Mouse (Mus musculus) C2C12 (cell line): Measurements from ENCODE around the gene Tbc1d22b.

Source experiments
- CEBPB ChIP-seq: IDR thresholded peaks from one replicate; pipeline ENCODE4 v1.6.1; 2011; ENCODE audit warnings: low read depth, mild to moderate bottlenecking, control low read depth, moderate library complexity
- CTCF ChIP-seq: IDR thresholded peaks from one replicate; pipeline ENCODE4 v1.5.1; 2011; ENCODE audit not compliant: control insufficient read depth, insufficient read depth, insufficient read length
- FOSL1 ChIP-seq: IDR thresholded peaks from one replicate; pipeline ENCODE4 v1.8.0; 2011; ENCODE audit warnings: mild to moderate bottlenecking, low read length; ENCODE audit not compliant: poor library complexity, insufficient read depth, severe bottlenecking
- MAX ChIP-seq: IDR thresholded peaks from one replicate; pipeline ENCODE4 v1.6.1; 2011; ENCODE audit warnings: mild to moderate bottlenecking, control low read depth
- MYOD1 ChIP-seq: IDR thresholded peaks from one replicate; pipeline ENCODE4 v1.6.1; 2011; ENCODE audit warnings: low read depth; ENCODE audit not compliant: control insufficient read depth, insufficient read length
- MYOG ChIP-seq: IDR thresholded peaks from one replicate; pipeline ENCODE4 v1.6.1; 2011; ENCODE audit not compliant: control insufficient read depth, insufficient read length; ENCODE audit errors: extremely low read depth
- USF1 ChIP-seq: IDR thresholded peaks from one replicate; pipeline ENCODE4 v1.6.1; 2011; ENCODE audit warnings: low read depth, mild to moderate bottlenecking, control low read depth, moderate library complexity

DNA sequence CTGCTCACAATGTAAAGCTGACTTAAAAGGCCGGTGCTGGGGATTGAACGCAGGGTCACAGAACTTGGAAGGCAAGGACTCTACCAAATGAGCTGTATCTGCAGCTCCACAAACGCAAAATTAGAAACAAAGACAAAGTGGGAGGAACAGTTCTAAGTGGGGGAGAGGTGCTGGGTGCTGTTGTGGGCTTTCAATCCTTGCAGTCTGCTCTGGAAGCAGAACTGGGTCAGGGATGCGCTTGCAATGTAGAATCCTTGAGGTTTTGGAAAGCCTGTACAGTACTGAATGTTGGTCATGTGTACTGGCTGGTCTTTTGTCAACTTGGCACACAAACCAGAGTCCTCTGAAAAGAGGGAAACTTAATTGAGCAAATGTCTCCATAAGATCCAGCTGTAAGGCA lies 66.0 kb downstream of the Tbc1d22b start:
- TF ChIP-seq FOSL1, result no peak
- no peak for TF ChIP-seq CTCF
- no peak for TF ChIP-seq MYOD1
- TF ChIP-seq MAX, result no peak
- TF ChIP-seq USF1, result no peak
- no peak for TF ChIP-seq CEBPB
- no peak for TF ChIP-seq MYOG
